Comparison of ENCODE assay signal across 30 mouse cellular contexts in the genomic region with DNA sequence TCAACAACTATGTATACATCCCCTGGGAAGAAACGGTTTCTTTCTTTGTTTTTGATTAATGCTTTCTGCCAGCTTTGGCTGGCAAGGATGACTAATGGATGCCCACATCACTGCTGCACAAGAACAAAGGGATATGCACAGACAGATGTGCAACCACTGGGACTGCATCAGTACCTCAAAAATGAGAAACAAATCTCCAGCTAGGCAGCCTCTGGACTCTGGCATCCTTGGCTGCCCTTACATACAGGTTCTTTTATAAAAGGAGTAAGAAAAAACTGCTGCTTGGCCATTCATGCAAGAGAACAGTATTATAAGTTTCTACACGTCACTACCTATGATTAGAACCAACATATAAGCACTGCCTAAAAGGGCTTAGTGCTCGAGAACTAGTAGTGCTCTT.
"Had no signal": no experiment of that assay in that cellular context is flagged by ENCODE, and none has a peak within 500 bp of the region (broad histone marks: within the 10 kb centered on the region; RNA-seq: fewer than 3 reads in every experiment).

No protein-coding gene starts in this region.

- H3K4me3 ChIP-seq: heart, embryonic 12.5 days; heart, embryonic 13.5 days; heart, embryonic 15.5 days; hindbrain, embryonic 10.5 days; hindbrain, embryonic 12.5 days; hindbrain, embryonic 13.5 days; hindbrain, embryonic 15.5 days; intestine, embryonic 15.5 days; kidney, embryonic 15.5 days; layer of hippocampus, adult 2 months; left cerebral cortex, adult 2 months had no signal

- ATAC-seq: hindbrain, embryonic 16.5 days; hindbrain, postnatal 0 days; inflammation-experienced regulatory T-cells, adult 6 months; intestine, embryonic 15.5 days; intestine, embryonic 16.5 days; intestine, postnatal 0 days had no signal

- H3K36me3 ChIP-seq: heart, embryonic 12.5 days; heart, embryonic 13.5 days; heart, embryonic 15.5 days; hindbrain, embryonic 10.5 days; hindbrain, embryonic 12.5 days; hindbrain, embryonic 13.5 days; hindbrain, embryonic 15.5 days; intestine, embryonic 15.5 days; kidney, embryonic 15.5 days had no signal

- H3K27me3 ChIP-seq: heart, embryonic 12.5 days; heart, embryonic 13.5 days; heart, embryonic 15.5 days; hindbrain, embryonic 12.5 days; hindbrain, embryonic 13.5 days; hindbrain, embryonic 15.5 days; intestine, embryonic 15.5 days; kidney, embryonic 15.5 days had no signal

- DNase-seq: heart, postnatal 10 days; heart, postnatal 14 days; heart, postnatal 36 days; kidney, adult 11 months; kidney, adult 2 months; kidney, adult 8-10 months; kidney, adult 9 months; kidney, postnatal 10 days; kidney, postnatal 14 days; kidney, postnatal 25 days; kidney, postnatal 36 days; kidney, postnatal 4 days; layer of hippocampus, adult 9-11 months; layer of hippocampus, postnatal 36 days had no signal
